Mouse (Mus musculus) olfactory bulb, adult 2 months (tissue): ENCODE data around the gene Mkln1.

Experiments used
- CTCF ChIP-seq: fragments of 200-500 bp; IDR thresholded peaks from 2 replicates; pipeline ENCODE4 v1.5.1; 2012; ENCODE audit warnings: low read depth, mild to moderate bottlenecking, low read length, moderate library complexity; ENCODE audit not compliant: insufficient read depth
- POLR2A ChIP-seq: fragments of 200-500 bp; IDR thresholded peaks from 2 replicates; pipeline ENCODE4 v1.6.1; 2012; ENCODE audit warnings: mild to moderate bottlenecking, low read depth, low read length, moderate library complexity; ENCODE audit not compliant: insufficient read depth

GRCm38 (mm10) chr6:31478221-31478620 lies 79.7 kb downstream of the Mkln1 start:
- TF ChIP-seq CTCF = no peak
- no peak for TF ChIP-seq POLR2A
